Mouse (Mus musculus) myocyte (in vitro differentiated cells): ENCODE data around the gene Brwd1. TPM values are rescaled to one million over a fixed set of nuclear protein-coding genes. Genes with fewer than 3 reads are reported as not detected.
"Not testable (repeated sequence)": the region's sequence is repeated elsewhere in the genome, so short reads cannot be mapped to it uniquely, and the experiment has no call there.

ENCODE experiments used
- H3K27me3 ChIP-seq: one replicate; pipeline ENCODE4 v1.6.1; 2011; ENCODE audit not compliant: control insufficient read depth, insufficient read depth, insufficient read length
- H3K36me3 ChIP-seq: one replicate; pipeline ENCODE4 v1.6.1; 2011; ENCODE audit not compliant: control insufficient read depth, insufficient read depth
- H3K4me2 ChIP-seq: one replicate; pipeline ENCODE4 v1.6.1; 2011; ENCODE audit warnings: low read depth, control low read depth
- H3K4me3 ChIP-seq: one replicate; pipeline ENCODE4 v1.5.1; 2011; ENCODE audit warnings: mild to moderate bottlenecking, control low read depth, moderate library complexity
- H3K79me2 ChIP-seq: one replicate; pipeline ENCODE4 v1.6.1; 2011; ENCODE audit not compliant: control insufficient read depth, insufficient read depth
- H3ac ChIP-seq: one replicate; pipeline ENCODE4 v1.6.1; 2011; ENCODE audit not compliant: control insufficient read depth, insufficient read length
- CEBPB ChIP-seq: IDR thresholded peaks from 2 replicates; pipeline ENCODE4 v1.6.1; 2011; ENCODE audit warnings: mild to moderate bottlenecking, moderate library complexity; ENCODE audit not compliant: poor library complexity, insufficient read depth, severe bottlenecking
- E2F4 ChIP-seq: IDR thresholded peaks from one replicate; pipeline ENCODE4 v1.6.1; 2011; ENCODE audit warnings: mild to moderate bottlenecking, control low read depth, moderate library complexity; ENCODE audit not compliant: insufficient read depth
- MAX ChIP-seq: IDR thresholded peaks from one replicate; pipeline ENCODE4 v1.6.1; 2011; ENCODE audit warnings: low read depth, mild to moderate bottlenecking, control low read depth
- MYOD1 ChIP-seq, 3 experiments: IDR thresholded peaks; one replicate each; pipeline ENCODE4 v1.6.1; 2011; ENCODE audit warnings: control low read depth in 2 of 3, low read depth in 2 of 3, mild to moderate bottlenecking in 2 of 3, moderate library complexity in 1 of 3; ENCODE audit not compliant: insufficient read length in 2 of 3, control insufficient read depth in 1 of 3
- MYOG ChIP-seq, 3 experiments: IDR thresholded peaks; one replicate each; pipeline ENCODE4 v1.6.1; 2011; ENCODE audit warnings: control low read depth in 2 of 3, low read depth in 2 of 3, mild to moderate bottlenecking in 2 of 3; ENCODE audit not compliant: insufficient read length in 2 of 3, control insufficient read depth in 1 of 3, insufficient read depth in 1 of 3
- POLR2A ChIP-seq: IDR thresholded peaks from one replicate; pipeline ENCODE4 v1.6.1; 2011; ENCODE audit warnings: low read depth, mild to moderate bottlenecking, control low read depth, moderate library complexity; ENCODE audit not compliant: insufficient read length
- POLR2AphosphoS2 ChIP-seq: IDR thresholded peaks from one replicate; pipeline ENCODE4 v1.6.1; 2011; ENCODE audit warnings: low read depth, control low read depth; ENCODE audit not compliant: insufficient read length
- REST ChIP-seq: IDR thresholded peaks from one replicate; pipeline ENCODE4 v1.6.1; 2011; ENCODE audit warnings: mild to moderate bottlenecking, control low read depth, moderate library complexity; ENCODE audit not compliant: insufficient read depth, insufficient read length
- SRF ChIP-seq: IDR thresholded peaks from one replicate; pipeline ENCODE4 v1.6.1; 2011; ENCODE audit warnings: low read depth; ENCODE audit not compliant: control insufficient read depth, insufficient read length
- TCF12 ChIP-seq: IDR thresholded peaks from one replicate; pipeline ENCODE4 v1.6.1; 2011; ENCODE audit warnings: mild to moderate bottlenecking, control low read depth; ENCODE audit not compliant: poor library complexity, insufficient read depth, severe bottlenecking
- TCF3 ChIP-seq: IDR thresholded peaks from one replicate; pipeline ENCODE4 v1.6.1; 2011; ENCODE audit warnings: low read depth, control low read depth; ENCODE audit not compliant: insufficient read length
- USF1 ChIP-seq: IDR thresholded peaks from one replicate; pipeline ENCODE4 v1.6.1; 2011; ENCODE audit warnings: low read depth, mild to moderate bottlenecking, control low read depth, moderate library complexity
- polyA plus RNA-seq: library from polyadenylated mRNA; unstranded; fragments of >200 nt; fragmentation: generic; extraction: Trizol; gene quantifications from one replicate; pipeline ENCODE4 v1.2.1, GENCODE M21; 2012; ENCODE audit warnings: missing spikeins

The Brwd1 gene
- polyA plus RNA-seq, 1 experiment = 21.4 TPM

GRCm38 (mm10) chr16:96026256-96026655, 56.1 kb downstream of the Brwd1 start:
- TF ChIP-seq TCF12 = no peak
- no peak for TF ChIP-seq SRF
- TF ChIP-seq POLR2A = no peak
- no peak for TF ChIP-seq MYOD1 (IDR thresholded peaks at IDR 0.05; ENCODE audit: control insufficient read depth in 1 of 3, insufficient read length in 2 of 3, low read depth in 2 of 3)
- TF ChIP-seq POLR2AphosphoS2 = no peak
- TF ChIP-seq MAX = no peak
- no peak for TF ChIP-seq E2F4
- TF ChIP-seq CEBPB = no peak
- TF ChIP-seq REST = no peak
- no peak for TF ChIP-seq TCF3
- Histone ChIP-seq H3K36me3 (peaks cover 75% of the 10 kb centered on the region), H3K27me3 (no peaks in the 10 kb centered on the region), H3K79me2 (no peaks in the 10 kb centered on the region), H3ac (no peak overlapping the region), H3K4me2 (no peak overlapping the region), H3K4me3 (no peak overlapping the region)

GRCm38 (mm10) chr16:96025244-96025643, 57.1 kb downstream of the Brwd1 start:
- H3K36me3 ChIP-seq = peaks cover 75% of the 10 kb centered on the region
- no peaks in the 10 kb centered on the region for H3K27me3 ChIP-seq
- TF ChIP-seq MYOD1 (IDR thresholded peaks at IDR 0.05; ENCODE audit: control insufficient read depth in 1 of 3, insufficient read length in 2 of 3, low read depth in 2 of 3) (no peak), POLR2AphosphoS2 (no peak), REST (no peak), CEBPB (no peak), USF1 (no peak)
- H3ac ChIP-seq = no peak overlapping the region
- H3K4me3 ChIP-seq = no peak overlapping the region
- H3K79me2 ChIP-seq = no peaks in the 10 kb centered on the region
- no peak overlapping the region for H3K4me2 ChIP-seq

- Histone ChIP-seq H3K36me3 (peaks cover 77% of the 10 kb centered on the region), H3K27me3 (no peaks in the 10 kb centered on the region), H3K79me2 (no peaks in the 10 kb centered on the region), H3K4me3 (no peak overlapping the region), H3K4me2 (no peak overlapping the region), H3ac (no peak overlapping the region)
- no peak for TF ChIP-seq POLR2A
- TF ChIP-seq MYOD1 (IDR thresholded peaks at IDR 0.05; ENCODE audit: control insufficient read depth in 1 of 3, insufficient read length in 2 of 3, low read depth in 2 of 3) = no peak
- TF ChIP-seq REST = no peak
- no peak for TF ChIP-seq POLR2AphosphoS2
- TF ChIP-seq E2F4 = no peak
- no peak for TF ChIP-seq USF1
- no peak for TF ChIP-seq CEBPB
- TF ChIP-seq SRF = no peak
- TF ChIP-seq TCF12 = no peak
- no peak for TF ChIP-seq MAX
- no peak for TF ChIP-seq TCF3
- TF ChIP-seq MYOG (IDR thresholded peaks at IDR 0.05; ENCODE audit: control insufficient read depth in 1 of 3, insufficient read depth in 1 of 3, insufficient read length in 2 of 3, low read depth in 2 of 3) = no peak
Observed at GRCm38 (mm10) chr16:96021045-96021444, 61.3 kb downstream of the Brwd1 start.

GRCm38 (mm10) chr16:96009124-96009523, 73.2 kb downstream of the Brwd1 start:
- peaks cover 28% of the 10 kb centered on the region for H3K36me3 ChIP-seq
- not testable (repeated sequence) for H3K4me2 ChIP-seq, H3ac ChIP-seq, H3K27me3 ChIP-seq, H3K79me2 ChIP-seq, H3K4me3 ChIP-seq

- not testable (repeated sequence) for H3K79me2 ChIP-seq, H3K4me3 ChIP-seq, H3K27me3 ChIP-seq, H3K4me2 ChIP-seq, H3ac ChIP-seq
- H3K36me3 ChIP-seq = peaks cover 45% of the 10 kb centered on the region
Observed at GRCm38 (mm10) chr16:96004278-96004677, 78.0 kb downstream of the Brwd1 start.

- Histone ChIP-seq H3K36me3 (peaks cover 55% of the 10 kb centered on the region), H3K4me3 (no peak overlapping the region), H3ac (no peak overlapping the region), H3K27me3 (no peaks in the 10 kb centered on the region), H3K4me2 (no peak overlapping the region), H3K79me2 (no peaks in the 10 kb centered on the region)
- TF ChIP-seq TCF3 (no peak), USF1 (peak; percentile 30), SRF (no peak)
Observed at GRCm38 (mm10) chr16:95999291-95999690, 83.0 kb downstream of the Brwd1 start.
